Mouse (Mus musculus): ENCODE measurements around the gene Gm10974. TPM values are rescaled to one million over a fixed set of nuclear protein-coding genes. Genes with fewer than 3 reads are reported as not detected.

Gm10974 gene
- not detected for total RNA-seq (2021)

GRCm38 (mm10) chr7:66365904-66366303 is at the start of gene Gm10974:
Gm10974 (plus strand) TSS chr7:66365905.
- DNase-seq (ENCODE audit: extremely low spot score in 1 of 2, low spot score in 2 of 2): peak in 1 of 2 experiments; percentile 40
- intact Hi-C loops (cut with DNase I): no loop called here

- intact Hi-C loops (cut with DNase I): no loop called here
- DNase-seq (ENCODE audit: extremely low spot score in 1 of 2, low spot score in 2 of 2): no peak
Observed at GRCm38 (mm10) chr7:66318147-66318546, 47.6 kb upstream of the Gm10974 start.

- intact Hi-C loops (cut with DNase I): no loop called here
- DNase-seq (ENCODE audit: extremely low spot score in 1 of 2, low spot score in 2 of 2): no peak
Observed at GRCm38 (mm10) chr7:66320996-66321395, 44.7 kb upstream of the Gm10974 start.

- DNase-seq (ENCODE audit: extremely low spot score in 1 of 2, low spot score in 2 of 2): no peak
- intact Hi-C loops (cut with DNase I): no loop called here
Observed at GRCm38 (mm10) chr7:66323252-66324015, 42.3 kb upstream of the Gm10974 start.

GRCm38 (mm10) chr7:66325419-66326053 is 40.2 kb upstream of the Gm10974 start:
- intact Hi-C loops (cut with DNase I): no loop called here
- peak in 1 of 2 experiments; percentile 57 for DNase-seq (ENCODE audit: extremely low spot score in 1 of 2, low spot score in 2 of 2)

- DNase-seq (ENCODE audit: extremely low spot score in 1 of 2, low spot score in 2 of 2): no peak
- intact Hi-C loops (cut with DNase I): no loop called here
Observed at GRCm38 (mm10) chr7:66327516-66327915, 38.2 kb upstream of the Gm10974 start.

- intact Hi-C loops (cut with DNase I): no loop called here
- no peak for DNase-seq (ENCODE audit: extremely low spot score in 1 of 2, low spot score in 2 of 2)
Observed at GRCm38 (mm10) chr7:66330610-66331009, 35.1 kb upstream of the Gm10974 start.

GRCm38 (mm10) chr7:66332340-66332739 is 33.4 kb upstream of the Gm10974 start:
- no peak for DNase-seq (ENCODE audit: extremely low spot score in 1 of 2, low spot score in 2 of 2)
- intact Hi-C loops (cut with DNase I): no loop called here

GRCm38 (mm10) chr7:66333906-66334500 is 31.7 kb upstream of the Gm10974 start:
- DNase-seq (ENCODE audit: extremely low spot score in 1 of 2, low spot score in 2 of 2): no peak
- intact Hi-C loops (cut with DNase I): no loop called here

GRCm38 (mm10) chr7:66336955-66337354 is 28.8 kb upstream of the Gm10974 start:
- intact Hi-C loops (cut with DNase I): no loop called here
- no peak for DNase-seq (ENCODE audit: extremely low spot score in 1 of 2, low spot score in 2 of 2)

GRCm38 (mm10) chr7:66339625-66340024 is 26.1 kb upstream of the Gm10974 start:
- intact Hi-C loops (cut with DNase I): no loop called here
- DNase-seq (ENCODE audit: extremely low spot score in 1 of 2, low spot score in 2 of 2): no peak

- intact Hi-C loops (cut with DNase I): no loop called here
- no peak for DNase-seq (ENCODE audit: extremely low spot score in 1 of 2, low spot score in 2 of 2)
Observed at GRCm38 (mm10) chr7:66340044-66340443, 25.7 kb upstream of the Gm10974 start.

GRCm38 (mm10) chr7:66342323-66342722 is 23.4 kb upstream of the Gm10974 start:
- intact Hi-C loops (cut with DNase I): no loop called here
- DNase-seq (ENCODE audit: extremely low spot score in 1 of 2, low spot score in 2 of 2): peak in 1 of 2 experiments; percentile 57

- intact Hi-C loops (cut with DNase I): no loop called here
- DNase-seq (ENCODE audit: extremely low spot score in 1 of 2, low spot score in 2 of 2): no peak
Observed at GRCm38 (mm10) chr7:66342831-66343230, 22.9 kb upstream of the Gm10974 start.

- intact Hi-C loops (cut with DNase I): no loop called here
- no peak for DNase-seq (ENCODE audit: extremely low spot score in 1 of 2, low spot score in 2 of 2)
Observed at GRCm38 (mm10) chr7:66343307-66343706, 22.4 kb upstream of the Gm10974 start.

- intact Hi-C loops (cut with DNase I): no loop called here
- DNase-seq (ENCODE audit: extremely low spot score in 1 of 2, low spot score in 2 of 2): no peak
Observed at GRCm38 (mm10) chr7:66346959-66347663, 18.6 kb upstream of the Gm10974 start.

- intact Hi-C loops (cut with DNase I): no loop called here
- DNase-seq (ENCODE audit: extremely low spot score in 1 of 2, low spot score in 2 of 2): no peak
Observed at GRCm38 (mm10) chr7:66348588-66348987, 17.1 kb upstream of the Gm10974 start.

GRCm38 (mm10) chr7:66349670-66350069 is 16.0 kb upstream of the Gm10974 start:
- no peak for DNase-seq (ENCODE audit: extremely low spot score in 1 of 2, low spot score in 2 of 2)
- intact Hi-C loops (cut with DNase I): no loop called here

GRCm38 (mm10) chr7:66351074-66351473 is 14.6 kb upstream of the Gm10974 start:
- intact Hi-C loops (cut with DNase I): no loop called here
- no peak for DNase-seq (ENCODE audit: extremely low spot score in 1 of 2, low spot score in 2 of 2)

All from left cerebral cortex, postnatal 10 days (tissue).